Mouse (Mus musculus) gastrocnemius, postnatal 25 days (tissue): ENCODE results near the gene Raver2. TPM values are rescaled to one million over a fixed set of nuclear protein-coding genes. Genes with fewer than 3 reads are reported as not detected.
"Not testable (repeated sequence)": the region's sequence is repeated elsewhere in the genome, so short reads cannot be mapped to it uniquely, and the experiment has no call there.

ENCODE experiments used
- DNase-seq: peaks from one replicate; pipeline ENCODE4 v3.0.0; 2022
- long read RNA-seq, 2 experiments: library from polyadenylated mRNA; stranded (forward); transcript quantifications; one replicate each; pipeline ENCODE4 v2.0.0; 2021
- total RNA-seq, 2 experiments: library from RNA; stranded (reverse); gene quantifications; 1 replicate in 1 of 2; 2 replicates in 1 of 2; pipeline ENCODE4 v1.2.3; 2021

Gene Raver2
- total RNA-seq, result 10 to 100 TPM in 1 of 2 experiments, 1 to 10 TPM in 1; 2.9 to 11.3 TPM
- long read RNA-seq, experiment 1, full-length matches to known transcripts, result 1 of 3 reads
- long read RNA-seq, experiment 1, partial matches to known transcripts, result 1 of 3 reads
- long read RNA-seq, experiment 1, other reads (novel, unspliced or antisense), result 1 of 3 reads
- long read RNA-seq, experiment 2, full-length matches to known transcripts, result 5 of 11 reads
- long read RNA-seq, experiment 2, partial matches to known transcripts, result 2 of 11 reads
- long read RNA-seq, experiment 2, other reads (novel, unspliced or antisense), result 4 of 11 reads

GRCm38 (mm10) chr4:101068786-101069153 is at the start of gene Raver2:
TSS of gene Raver2 (plus strand) at chr4:101068983.
- DNase-seq, result peak; percentile 32

GRCm38 (mm10) chr4:101020596-101020995 is 48.2 kb upstream of the Raver2 start, which contains the start of gene Gm10577:
TSS of gene Gm10577 (minus strand) at chr4:101020696.
- no peak for DNase-seq

- DNase-seq, result no peak
Observed at GRCm38 (mm10) chr4:101026566-101026965, 42.2 kb upstream of the Raver2 start.

GRCm38 (mm10) chr4:101026995-101027394 is 41.8 kb upstream of the Raver2 start:
- DNase-seq, result no peak

- no peak for DNase-seq
Observed at GRCm38 (mm10) chr4:101027852-101028411, 40.9 kb upstream of the Raver2 start.

GRCm38 (mm10) chr4:101033047-101033446 is 35.7 kb upstream of the Raver2 start:
- DNase-seq, result no peak

- no peak for DNase-seq
Observed at GRCm38 (mm10) chr4:101035131-101035530, 33.7 kb upstream of the Raver2 start.

GRCm38 (mm10) chr4:101037156-101037555 is 31.6 kb upstream of the Raver2 start:
- DNase-seq, result no peak

GRCm38 (mm10) chr4:101043691-101044090 is 25.1 kb upstream of the Raver2 start:
- DNase-seq, result no peak

GRCm38 (mm10) chr4:101044149-101044548 is 24.6 kb upstream of the Raver2 start:
- no peak for DNase-seq

GRCm38 (mm10) chr4:101046576-101046975 is 22.2 kb upstream of the Raver2 start:
- no peak for DNase-seq

GRCm38 (mm10) chr4:101062146-101062545 is 6.6 kb upstream of the Raver2 start:
- peak; percentile 11 for DNase-seq

- no peak for DNase-seq
Observed at GRCm38 (mm10) chr4:101066401-101066800, 2.4 kb upstream of the Raver2 start.

GRCm38 (mm10) chr4:101069154-101069971 is 580 bp downstream of the Raver2 start:
- no peak for DNase-seq

- no peak for DNase-seq
Observed at GRCm38 (mm10) chr4:101071570-101071969, 2.8 kb downstream of the Raver2 start.

- no peak for DNase-seq
Observed at GRCm38 (mm10) chr4:101076425-101076824, 7.6 kb downstream of the Raver2 start.

GRCm38 (mm10) chr4:101080016-101080415 is 11.2 kb downstream of the Raver2 start:
- no peak for DNase-seq

- DNase-seq, result no peak
Observed at GRCm38 (mm10) chr4:101082176-101082888, 13.5 kb downstream of the Raver2 start.

GRCm38 (mm10) chr4:101084863-101085262 is 16.1 kb downstream of the Raver2 start:
- DNase-seq, result no peak

GRCm38 (mm10) chr4:101086040-101086439 is 17.3 kb downstream of the Raver2 start:
- no peak for DNase-seq

GRCm38 (mm10) chr4:101087721-101088120 is 18.9 kb downstream of the Raver2 start:
- no peak for DNase-seq

- DNase-seq, result not testable (repeated sequence)
Observed at GRCm38 (mm10) chr4:101090630-101091029, 21.8 kb downstream of the Raver2 start.
